Mouse (Mus musculus) cortical plate, adult 2 months (tissue): ENCODE data around the gene Bglap2.

Experiments used
- CTCF ChIP-seq: fragments of 200-500 bp; IDR thresholded peaks from 2 replicates; pipeline ENCODE4 v1.5.1; 2011; ENCODE audit warnings: mild to moderate bottlenecking, control low read depth, low read length; ENCODE audit not compliant: insufficient read depth; ENCODE audit errors: extremely low read depth
- POLR2A ChIP-seq: fragments of 200-500 bp; IDR thresholded peaks from 2 replicates; pipeline ENCODE4 v1.6.1; 2011; ENCODE audit warnings: mild to moderate bottlenecking, low read length, control low read depth; ENCODE audit not compliant: insufficient read depth; ENCODE audit errors: extremely low read depth

- TF ChIP-seq CTCF (no peak), POLR2A (peak; percentile 99)
These were observed 46.3 kb upstream of the Bglap2 start, which contains the start of gene Slc25a44 for GRCm38 (mm10) chr3:88424605-88425329.
